Mouse (Mus musculus) embryonic fibroblast, embryonic 13.5 days (primary cell): ENCODE data around the gene 1700029H14Rik. TPM values are rescaled to one million over a fixed set of nuclear protein-coding genes. Genes with fewer than 3 reads are reported as not detected.
A peak's percentile ranks its signal among the peaks of the same experiment; 100 is the strongest.

Source experiments
- H3K27ac ChIP-seq: 2 replicates; pipeline ENCODE4 v1.5.1; 2012; ENCODE audit warnings: low read length, control low read depth, inconsistent platforms; ENCODE audit not compliant: insufficient read depth
- H3K4me1 ChIP-seq: 2 replicates; pipeline ENCODE4 v1.6.1; 2011; ENCODE audit warnings: low read length; ENCODE audit not compliant: control insufficient read depth, insufficient read depth
- H3K4me3 ChIP-seq: 2 replicates; pipeline ENCODE4 v1.5.1; 2011; ENCODE audit warnings: mild to moderate bottlenecking, control low read depth, low read length; ENCODE audit not compliant: insufficient read depth
- CTCF ChIP-seq: IDR thresholded peaks from 2 replicates; pipeline ENCODE4 v1.5.1; 2011; ENCODE audit warnings: mild to moderate bottlenecking, control low read depth, low read length, moderate library complexity, borderline replicate concordance; ENCODE audit not compliant: insufficient read depth
- POLR2A ChIP-seq: IDR thresholded peaks from 2 replicates; pipeline ENCODE4 v1.6.1; 2011; ENCODE audit warnings: low read depth, mild to moderate bottlenecking, control low read depth, low read length, moderate library complexity
- polyA plus RNA-seq: library from polyadenylated mRNA; stranded (reverse); fragments of >200 nt; gene quantifications from 2 replicates; pipeline ENCODE4 v1.2.4, GENCODE M21; 2011; ENCODE audit warnings: low read depth; ENCODE audit not compliant: missing spikeins, insufficient read length

Gene 1700029H14Rik
- polyA plus RNA-seq = not detected in 2 replicates

- TF ChIP-seq CTCF = no peak
- TF ChIP-seq POLR2A = no peak
- Histone ChIP-seq H3K4me1 (no peaks in the 10 kb centered on the region), H3K27ac (no peak within 1 kb of the TSS), H3K4me3 (no peak within 1 kb of the TSS)
These were observed at the start of gene 1700029H14Rik for GRCm38 (mm10) chr8:13562118-13562517. 1700029H14Rik (minus strand) TSS chr8:13562461.

GRCm38 (mm10) chr8:13611702-13612101, 49.4 kb upstream of the 1700029H14Rik start:
- no peak overlapping the region for H3K27ac ChIP-seq
- peaks cover 4% of the 10 kb centered on the region; the same call in 1 of the 2 replicates for H3K4me1 ChIP-seq
- no peak for TF ChIP-seq CTCF
- TF ChIP-seq POLR2A = no peak
- H3K4me3 ChIP-seq = no peak overlapping the region

DNA sequence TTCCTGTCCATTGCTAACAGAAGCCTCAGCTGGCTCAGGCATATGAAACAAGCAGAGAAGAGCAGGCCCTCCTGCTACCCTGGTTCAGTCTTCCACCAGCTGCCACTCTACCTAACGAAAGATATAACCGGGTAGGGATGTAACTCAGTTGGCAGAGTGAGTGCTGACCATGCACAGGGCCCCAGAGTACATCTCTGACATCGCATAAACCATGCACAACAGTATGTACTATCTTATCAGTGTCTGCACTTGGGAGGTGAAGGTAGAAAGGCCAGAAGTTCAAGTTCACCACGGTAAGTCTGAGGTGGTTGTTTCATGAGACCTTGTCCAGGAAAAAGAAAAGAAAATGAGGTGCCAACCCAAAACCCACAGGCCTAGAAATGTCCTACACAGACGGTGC, 47.7 kb upstream of the 1700029H14Rik start:
- TF ChIP-seq CTCF (no peak), POLR2A (no peak)
- H3K4me3 ChIP-seq = no peak overlapping the region

GRCm38 (mm10) chr8:13608946-13609345, 46.7 kb upstream of the 1700029H14Rik start:
- Histone ChIP-seq H3K27ac (no peak overlapping the region), H3K4me3 (no peak overlapping the region), H3K4me1 (no peaks in the 10 kb centered on the region)
- TF ChIP-seq CTCF (no peak), POLR2A (no peak)

More for the DNA sequence above, 47.7 kb upstream of the 1700029H14Rik start:
- H3K27ac ChIP-seq = no peak overlapping the region
- H3K4me1 ChIP-seq = 0 out of 2 replicates have a peak, but pooled peaks cover under 1% of the 10 kb centered on the region

- TF ChIP-seq CTCF (no peak), POLR2A (no peak)
- H3K4me1 ChIP-seq = no peaks in the 10 kb centered on the region
- no peak overlapping the region for H3K27ac ChIP-seq
- H3K4me3 ChIP-seq = no peak overlapping the region
These were observed 43.7 kb upstream of the 1700029H14Rik start for GRCm38 (mm10) chr8:13605920-13606480.

DNA sequence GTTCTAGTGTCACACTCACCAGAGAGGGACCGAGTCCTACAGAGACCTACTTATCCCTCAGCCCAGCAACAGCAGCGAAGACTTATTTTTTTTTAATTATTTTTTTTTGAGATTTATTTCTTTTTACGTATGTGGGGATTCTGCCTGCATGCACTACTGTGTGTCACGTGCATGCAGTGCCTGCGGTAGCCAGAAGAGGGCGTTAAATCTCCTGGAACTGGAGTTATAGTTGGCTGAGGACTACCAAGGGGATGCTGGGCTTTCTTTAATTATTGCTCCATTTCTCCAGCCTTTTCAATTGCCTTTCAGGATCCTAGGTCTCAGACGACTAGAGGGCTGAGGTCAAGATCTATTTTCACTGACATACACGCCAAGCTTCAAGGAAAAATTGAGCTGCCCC, 40.4 kb upstream of the 1700029H14Rik start:
- no peaks in the 10 kb centered on the region for H3K4me1 ChIP-seq
- H3K4me3 ChIP-seq = no peak overlapping the region
- H3K27ac ChIP-seq = no peak overlapping the region
- TF ChIP-seq POLR2A (no peak), CTCF (peak; percentile 75; the same call in 1 of the 2 replicates)

DNA sequence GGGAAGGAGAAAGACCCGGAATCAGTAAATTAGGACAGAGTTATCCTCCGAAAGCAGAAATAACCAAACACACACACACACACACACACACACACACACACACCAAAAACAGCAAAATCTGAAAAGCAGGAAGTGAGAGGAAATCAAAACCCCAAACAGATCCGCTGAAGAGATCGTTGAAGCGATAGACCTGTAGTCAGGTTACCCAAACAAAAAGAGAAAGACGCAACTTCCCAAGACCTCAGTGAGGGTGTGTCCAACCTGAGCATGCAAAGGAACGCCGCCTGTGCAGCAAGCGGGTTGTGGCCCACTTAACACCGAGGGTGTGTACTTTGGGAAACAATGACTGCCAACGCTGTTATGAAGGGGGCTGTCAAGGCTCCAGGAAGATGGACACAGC, 38.9 kb upstream of the 1700029H14Rik start:
- Histone ChIP-seq H3K27ac (no peak overlapping the region), H3K4me3 (no peak overlapping the region), H3K4me1 (no peaks in the 10 kb centered on the region)
- no peak for TF ChIP-seq CTCF
- no peak for TF ChIP-seq POLR2A

DNA sequence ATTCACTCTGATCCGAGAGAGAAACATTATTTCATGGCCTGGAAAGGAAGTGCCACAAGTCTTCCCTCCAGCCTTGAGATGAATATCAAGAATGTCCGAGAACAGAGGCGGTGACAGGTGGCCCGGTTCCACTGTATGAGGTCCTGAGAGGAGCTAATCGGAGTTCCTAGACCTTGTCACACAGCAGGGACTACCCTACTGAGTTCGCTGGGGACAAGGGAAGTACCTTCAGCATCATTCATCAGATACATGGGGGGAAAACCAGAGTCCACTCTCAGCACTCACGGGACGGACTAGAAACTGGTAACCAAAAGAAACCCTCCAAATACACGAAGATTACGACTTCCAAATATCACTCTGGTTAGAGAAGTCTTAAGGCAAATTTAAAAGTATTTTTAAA, 38.5 kb upstream of the 1700029H14Rik start:
- H3K27ac ChIP-seq = no peak overlapping the region
- no peaks in the 10 kb centered on the region for H3K4me1 ChIP-seq
- TF ChIP-seq POLR2A = no peak
- no peak for TF ChIP-seq CTCF
- H3K4me3 ChIP-seq = no peak overlapping the region

- no peak for TF ChIP-seq POLR2A
- TF ChIP-seq CTCF = no peak
- no peak overlapping the region for H3K27ac ChIP-seq
- H3K4me3 ChIP-seq = no peak overlapping the region
- H3K4me1 ChIP-seq = no peaks in the 10 kb centered on the region
These were observed 37.9 kb upstream of the 1700029H14Rik start for GRCm38 (mm10) chr8:13600204-13600603.

- H3K4me3 ChIP-seq = no peak overlapping the region
- TF ChIP-seq POLR2A (no peak), CTCF (no peak)
- no peak overlapping the region for H3K27ac ChIP-seq
- no peaks in the 10 kb centered on the region for H3K4me1 ChIP-seq
These were observed 35.5 kb upstream of the 1700029H14Rik start for GRCm38 (mm10) chr8:13597777-13598176.
